Mouse (Mus musculus) heart, adult 2 months (tissue): Measurements from ENCODE around the gene Prkcd. TPM values are rescaled to one million over a fixed set of nuclear protein-coding genes. Genes with fewer than 3 reads are reported as not detected.
A peak's percentile ranks its signal among the peaks of the same experiment; 100 is the strongest.

Experiments used
- DNase-seq, 2 experiments: peaks; one replicate each; pipeline ENCODE4 v3.0.0; 2021
- H3K27ac ChIP-seq: fragments of 200-600 bp; 2 replicates; pipeline ENCODE4 v1.8.1; 2022
- H3K27me3 ChIP-seq: fragments of 200-500 bp; 2 replicates; pipeline ENCODE4 v1.6.1; 2012; ENCODE audit warnings: mild to moderate bottlenecking, low read length, inconsistent platforms, mixed read lengths; ENCODE audit not compliant: control insufficient read depth, insufficient read depth
- H3K36me3 ChIP-seq: fragments of 200-500 bp; 2 replicates; pipeline ENCODE4 v1.6.1; 2012; ENCODE audit warnings: low read length, inconsistent platforms; ENCODE audit not compliant: control insufficient read depth, insufficient read depth
- H3K4me1 ChIP-seq: fragments of 200-500 bp; 2 replicates; pipeline ENCODE4 v1.6.1; 2011; ENCODE audit warnings: low read length; ENCODE audit not compliant: control insufficient read depth, insufficient read depth
- H3K4me3 ChIP-seq: fragments of 200-600 bp; 2 replicates; pipeline ENCODE4 v1.8.1; 2022
- H3K79me2 ChIP-seq: fragments of 200-500 bp; replicated peaks from 2 replicates; pipeline ENCODE4 v1.6.1; 2012; ENCODE audit warnings: mild to moderate bottlenecking, inconsistent platforms, low read length, moderate library complexity, mixed read lengths; ENCODE audit not compliant: control insufficient read depth, insufficient read depth
- H3K9ac ChIP-seq: fragments of 200-500 bp; 2 replicates; pipeline ENCODE4 v1.6.1; 2012; ENCODE audit warnings: low read depth, mild to moderate bottlenecking, control low read depth, inconsistent platforms, low read length, mixed read lengths
- CTCF ChIP-seq: fragments of 200-600 bp; IDR thresholded peaks from 2 replicates; pipeline ENCODE4 v1.8.1; 2022; ENCODE audit warnings: antibody characterized with exemption, mild to moderate bottlenecking, moderate library complexity
- EP300 ChIP-seq: fragments of 200-500 bp; IDR thresholded peaks from 2 replicates; pipeline ENCODE4 v1.6.1; 2011; ENCODE audit warnings: low read depth, low read length, control low read depth; ENCODE audit not compliant: insufficient read depth
- POLR2A ChIP-seq: fragments of 200-500 bp; IDR thresholded peaks from 2 replicates; pipeline ENCODE4 v1.6.1; 2011; ENCODE audit warnings: mild to moderate bottlenecking, low read depth, low read length, control low read depth; ENCODE audit not compliant: insufficient read depth
- WGBS: fragments of 180-500 bp; shearing (Covaris S2); methylation state at CpG from one replicate; pipeline ENCODE4 v1.1.7; 2018; 5-methylcytosine and 5-hydroxymethylcytosine counted together
- intact Hi-C: fragments of 180-260 bp; cut with DNase I; formaldehyde crosslinking; loops from one replicate; pipeline ENCODE4 v1.15.1; 2025
- polyA plus RNA-seq: library from polyadenylated mRNA; depleted of rRNA; stranded (reverse); fragments of >200 nt; gene quantifications from 2 replicates; pipeline ENCODE4 v1.2.3, GENCODE M21; 2012
- total RNA-seq, 2 experiments: library from RNA; stranded (reverse); gene quantifications; 2 replicates each; pipeline ENCODE4 v1.2.3; 2021

Prkcd gene
- total and polyA plus RNA-seq, 3 experiments = 10.4 to 31.7 (median 12.6) TPM

DNA sequence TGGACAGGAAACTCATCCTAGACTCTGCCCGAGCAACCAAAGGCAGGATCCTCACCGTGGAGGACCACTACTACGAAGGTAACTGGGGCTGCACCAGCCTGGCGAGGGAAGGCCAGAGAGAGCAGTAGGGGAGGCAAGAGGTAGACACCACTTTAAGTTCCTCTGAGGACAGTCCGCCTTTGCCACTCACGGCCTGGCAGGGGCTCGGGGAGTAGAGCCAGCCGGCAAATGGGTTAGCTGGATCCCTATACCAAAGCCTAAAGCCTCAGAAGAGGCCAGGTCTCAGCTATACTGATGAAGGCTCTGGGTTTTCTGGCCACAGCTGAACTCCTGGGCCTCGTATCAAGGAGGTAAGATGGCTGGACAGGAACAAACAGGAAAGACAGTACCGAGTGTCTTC, 53.8 kb downstream of the Prkcd start:
- Histone ChIP-seq H3K4me1 (no peaks in the 10 kb centered on the region), H3K36me3 (no peaks in the 10 kb centered on the region), H3K27me3 (no peaks in the 10 kb centered on the region), H3K4me3 (no peak overlapping the region), H3K27ac (no peak overlapping the region), H3K79me2 (no peaks in the 10 kb centered on the region), H3K9ac (no peak overlapping the region)
- peak; percentile 41 to 50 for DNase-seq
- 78% methylated on average over 10 of the region's 10 CpGs for WGBS
- TF ChIP-seq CTCF (no peak), EP300 (no peak), POLR2A (no peak)
- intact Hi-C loops = loop anchor here (2.0 to 10.0 kb wide), 4 partner anchors 23 to 435 kb away; partner anchors contain the start of gene Tkt

DNA sequence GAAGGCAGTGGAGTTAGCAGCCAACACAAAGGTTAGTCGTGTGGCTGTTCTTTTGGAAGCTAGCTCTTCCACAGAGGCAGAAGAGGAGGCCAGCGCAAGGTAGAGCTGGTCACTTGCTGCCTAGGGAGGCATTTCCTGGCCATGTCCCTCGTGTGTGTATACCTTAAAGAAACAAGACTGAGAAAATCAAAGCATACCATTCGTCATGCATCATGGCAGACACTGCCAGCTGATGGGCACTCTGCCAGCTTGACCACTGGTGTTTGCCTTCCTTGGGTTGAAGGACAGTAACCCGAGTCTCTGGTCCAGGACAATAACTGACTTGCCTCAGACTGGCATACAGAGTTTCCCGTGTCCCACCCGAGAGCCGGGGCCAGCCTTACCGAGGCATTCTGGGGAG, 55.7 kb downstream of the Prkcd start:
- peak in 1 of 2 experiments; percentile 21 for DNase-seq
- H3K36me3 ChIP-seq = peaks cover 3% of the 10 kb centered on the region; the same call in 1 of the 2 replicates
- no peaks in the 10 kb centered on the region for H3K79me2 ChIP-seq
- no peak overlapping the region for H3K9ac ChIP-seq
- no peak overlapping the region for H3K4me3 ChIP-seq
- TF ChIP-seq EP300 (no peak), CTCF (no peak), POLR2A (no peak)
- no peaks in the 10 kb centered on the region for H3K27me3 ChIP-seq
- intact Hi-C loops = loop anchor here (10.0 kb wide), 1 partner anchor 46 kb away; no protein-coding TSS in a partner anchor
- no peak overlapping the region for H3K27ac ChIP-seq
- no peaks in the 10 kb centered on the region; the same call in 1 of the 2 replicates for H3K4me1 ChIP-seq
- 58% methylated on average over 9 of the region's 9 CpGs for WGBS

DNA sequence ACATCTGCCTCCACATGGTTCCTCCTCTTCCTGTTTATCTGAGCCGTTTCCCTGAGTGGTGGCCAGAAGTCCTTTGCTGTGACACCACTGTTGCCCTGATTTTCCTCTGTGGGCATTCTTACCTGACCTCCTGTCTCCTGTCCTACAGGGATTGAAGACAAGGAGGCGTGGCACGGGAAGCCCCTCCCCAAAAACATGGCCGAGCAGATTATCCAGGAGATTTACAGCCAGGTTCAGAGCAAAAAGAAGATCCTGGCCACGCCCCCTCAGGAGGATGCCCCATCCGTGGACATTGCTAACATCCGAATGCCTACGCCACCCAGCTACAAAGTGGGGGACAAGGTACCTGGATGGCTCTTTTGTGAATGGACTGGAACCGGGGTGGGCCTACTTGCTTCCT, 58.0 kb downstream of the Prkcd start:
- intact Hi-C loops = no loop called here
- Histone ChIP-seq H3K36me3 (peaks cover 4% of the 10 kb centered on the region), H3K27ac (no peak overlapping the region), H3K27me3 (no peaks in the 10 kb centered on the region), H3K4me1 (peaks cover 3% of the 10 kb centered on the region; the same call in 1 of the 2 replicates), H3K4me3 (no peak overlapping the region), H3K79me2 (no peaks in the 10 kb centered on the region), H3K9ac (no peak overlapping the region)
- no peak for TF ChIP-seq CTCF
- no peak for TF ChIP-seq POLR2A
- TF ChIP-seq EP300 = no peak
- WGBS = 84% methylated on average over 9 of the region's 9 CpGs
- no peak for DNase-seq

DNA sequence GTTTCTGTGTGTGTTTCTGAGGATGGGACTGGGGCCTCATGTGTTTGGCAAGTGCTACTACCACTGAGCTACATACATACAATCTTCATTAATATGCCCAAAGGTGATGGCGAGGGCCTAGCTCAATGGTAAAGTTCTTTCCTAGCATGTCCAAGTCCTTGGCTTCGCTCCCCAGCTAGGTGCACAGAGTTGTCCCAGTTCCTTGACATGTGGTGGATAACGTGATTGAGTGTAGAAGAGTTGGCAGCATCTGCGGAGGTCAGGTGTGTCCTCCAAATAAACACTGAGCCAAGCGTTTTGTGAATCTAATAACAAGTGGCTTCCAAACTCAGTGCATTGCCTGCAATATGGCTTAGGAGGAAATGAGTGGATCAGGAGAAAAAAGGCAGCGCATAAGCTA, 59.7 kb downstream of the Prkcd start:
- 70% methylated on average over 6 of the region's 6 CpGs for WGBS
- DNase-seq = peak in 1 of 2 experiments; percentile 51
- intact Hi-C loops = no loop called here

DNA sequence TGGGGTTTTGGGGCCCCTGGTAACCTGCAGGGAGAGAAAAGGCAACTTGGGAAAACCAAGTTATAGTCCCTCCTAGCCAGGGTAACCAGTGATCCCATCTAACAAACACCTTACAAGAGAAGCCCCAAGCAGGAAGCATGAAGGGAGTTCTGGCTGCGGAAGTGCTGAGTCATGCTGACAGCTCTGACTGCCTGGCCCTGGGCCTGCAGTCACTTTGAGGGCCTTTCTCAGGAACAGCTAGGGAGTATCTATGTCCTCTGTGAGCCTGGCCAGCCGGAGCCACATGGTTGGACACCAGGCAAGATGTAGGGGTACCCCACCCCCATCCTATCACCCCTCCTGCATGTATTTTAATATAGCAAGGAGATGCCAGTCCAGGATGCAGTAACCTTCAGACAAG, 61.6 kb downstream of the Prkcd start:
- Histone ChIP-seq H3K79me2 (no peaks in the 10 kb centered on the region), H3K27ac (peak overlapping the region; percentile 68), H3K36me3 (peaks cover 7% of the 10 kb centered on the region), H3K9ac (no peak overlapping the region), H3K4me3 (no peak overlapping the region), H3K4me1 (peaks cover 3% of the 10 kb centered on the region; the same call in 1 of the 2 replicates), H3K27me3 (no peaks in the 10 kb centered on the region)
- DNase-seq = peak; percentile 73 to 80
- intact Hi-C loops = no loop called here
- 20% methylated on average over 2 of the region's 2 CpGs for WGBS
- TF ChIP-seq POLR2A (no peak), EP300 (peak; percentile 62; the same call in 1 of the 2 replicates)

More for the DNA sequence above, 59.7 kb downstream of the Prkcd start:
- Histone ChIP-seq H3K4me3 (no peak overlapping the region), H3K36me3 (peaks cover 7% of the 10 kb centered on the region), H3K27me3 (no peaks in the 10 kb centered on the region), H3K4me1 (peaks cover 3% of the 10 kb centered on the region; the same call in 1 of the 2 replicates), H3K27ac (peak overlapping the region; percentile 23; the same call in 1 of the 2 replicates), H3K9ac (no peak overlapping the region), H3K79me2 (no peaks in the 10 kb centered on the region)
- no peak for TF ChIP-seq CTCF
- no peak for TF ChIP-seq POLR2A
- TF ChIP-seq EP300 = 0 out of 2 replicates have a peak, but pooled peaks have one; percentile 40

DNA sequence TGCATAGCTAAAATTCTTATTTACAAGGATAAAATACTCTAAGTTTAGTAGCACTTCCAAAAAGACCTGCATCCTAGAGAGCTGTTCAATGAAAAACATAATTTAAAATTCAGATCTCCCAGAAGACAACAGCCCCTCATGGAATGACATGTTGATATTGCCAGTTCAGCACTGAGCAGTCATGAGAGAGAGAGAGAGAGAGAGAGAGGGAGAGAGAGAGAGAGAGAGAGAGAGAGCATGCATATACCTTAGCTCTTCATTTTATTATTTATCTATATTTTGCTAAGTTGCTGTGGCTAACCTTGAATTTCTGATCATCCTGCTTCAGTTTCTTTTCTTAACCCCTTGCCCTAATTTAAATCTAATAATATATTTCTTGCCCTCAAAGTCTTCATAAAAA, 63.7 kb downstream of the Prkcd start:
- no peak for DNase-seq
- peaks cover 7% of the 10 kb centered on the region for H3K36me3 ChIP-seq
- no peaks in the 10 kb centered on the region for H3K79me2 ChIP-seq
- no peak overlapping the region for H3K4me3 ChIP-seq
- intact Hi-C loops = no loop called here
- H3K9ac ChIP-seq = no peak overlapping the region
- TF ChIP-seq POLR2A (no peak), CTCF (no peak), EP300 (no peak)
- H3K27me3 ChIP-seq = no peaks in the 10 kb centered on the region
- H3K4me1 ChIP-seq = peaks cover 3% of the 10 kb centered on the region; the same call in 1 of the 2 replicates
- H3K27ac ChIP-seq = no peak overlapping the region
